Mouse (Mus musculus): ENCODE measurements around the gene Caskin2.

GRCm38 (mm10) chr11:115777487-115778335, 35.7 kb downstream of the Caskin2 start:
- no peak for TF ChIP-seq POLR2A (IDR thresholded peaks at IDR 0.05; ENCODE audit: borderline replicate concordance, insufficient read depth, low read length)
- no peak for TF ChIP-seq CTCF (IDR thresholded peaks at IDR 0.05; ENCODE audit: borderline replicate concordance, insufficient read depth, low read depth, low read length)

Measured in cerebellum, adult 2 months (tissue).